14 mouse cellular contexts compared by ENCODE assay signal in the genomic region with DNA sequence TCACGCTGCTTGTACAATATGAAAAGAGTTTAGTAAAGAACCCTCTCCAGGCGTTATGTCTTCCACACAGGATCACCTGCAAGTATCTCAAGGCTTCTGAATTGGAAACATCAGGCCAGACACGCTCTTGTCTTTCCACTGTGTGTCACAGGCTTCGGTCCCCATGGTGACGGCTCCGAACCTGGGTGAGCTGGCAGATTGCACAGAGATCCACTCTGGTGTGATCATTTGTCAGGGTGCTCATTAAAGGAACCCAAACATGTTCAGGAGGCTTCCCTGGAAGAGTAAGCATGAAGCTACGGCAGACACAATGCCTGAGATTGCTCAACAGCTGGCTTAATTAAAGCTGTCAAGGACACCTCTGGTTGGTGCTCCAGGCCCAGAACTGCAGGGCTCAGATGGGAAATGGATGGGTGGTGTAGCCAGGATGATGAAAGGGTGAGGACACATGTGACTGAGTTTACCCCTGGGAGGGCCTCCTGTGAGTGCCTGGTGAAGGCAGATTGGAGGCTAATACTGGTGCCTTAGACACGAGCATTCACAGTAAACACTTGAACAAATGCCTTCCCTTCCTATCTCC.
DNase-seq lines count a peak whose midpoint lies in the region; ATAC-seq and TF ChIP-seq lines count a peak whose summit lies in the region.
"Had no signal": no experiment of that assay in that cellular context is flagged by ENCODE, and none has a peak within 500 bp of the region (broad histone marks: within the 10 kb centered on the region; RNA-seq: fewer than 3 reads in every experiment).

No protein-coding gene starts in this region.

- intact Hi-C loops in gastrocnemius, adult 2 months (cut with DNase I) = no loop called here

- no peak overlapping the region for H3K9ac ChIP-seq in forebrain, embryonic 15.5 days (replicated peaks)
- no peak overlapping the region for H3K9ac ChIP-seq in forebrain, embryonic 13.5 days
- no peak overlapping the region for H3K9ac ChIP-seq in neural tube, embryonic 11.5 days (ENCODE audit: low read length)
- H3K9ac ChIP-seq: kidney, embryonic 15.5 days; liver, postnatal 0 days had no signal

- H3K36me3 ChIP-seq in forebrain, embryonic 15.5 days = no peaks in the 10 kb centered on the region
- H3K36me3 ChIP-seq in forebrain, embryonic 13.5 days (ENCODE audit: poor library complexity, severe bottlenecking) = no peaks in the 10 kb centered on the region
- H3K36me3 ChIP-seq in neural tube, embryonic 11.5 days (ENCODE audit: control insufficient read depth, insufficient read depth, low read length) = no peaks in the 10 kb centered on the region
- H3K36me3 ChIP-seq: kidney, embryonic 15.5 days had no signal

- TF ChIP-seq CTCF in gastrocnemius, adult 2 months (IDR thresholded peaks at IDR 0.05) = no peak

- DNase-seq in neural tube, embryonic 11.5 days (ENCODE audit: low spot score) = peak; percentile 30
- DNase-seq in neural tube, embryonic 10.5 days (ENCODE audit: extremely low spot score, low spot score) = no peak
- peak; percentile 28 to 44 for DNase-seq in layer of hippocampus, postnatal 14 days (ENCODE audit: low spot score in 2 of 2)
- peak; percentile 14 for DNase-seq in right cerebral cortex, postnatal 25 days
- no peak for DNase-seq in B cell, adult 2 months
- DNase-seq in gastrocnemius, adult 2 months = no peak
- DNase-seq: cerebellum, postnatal 14 days; gastrocnemius, postnatal 36 days; heart, postnatal 10 days; liver, postnatal 0 days; thymus, adult 2 months had no signal

- no peak overlapping the region for H3K27ac ChIP-seq in forebrain, embryonic 15.5 days (replicated peaks)
- no peak overlapping the region for H3K27ac ChIP-seq in forebrain, embryonic 13.5 days
- H3K27ac ChIP-seq in neural tube, embryonic 11.5 days (ENCODE audit: low read depth, low read length) = no peak overlapping the region
- H3K27ac ChIP-seq in gastrocnemius, adult 2 months = no peak overlapping the region
- H3K27ac ChIP-seq: kidney, embryonic 15.5 days had no signal

- no peaks in the 10 kb centered on the region for H3K27me3 ChIP-seq in forebrain, embryonic 15.5 days
- no peaks in the 10 kb centered on the region for H3K27me3 ChIP-seq in forebrain, embryonic 13.5 days
- H3K27me3 ChIP-seq in neural tube, embryonic 11.5 days (ENCODE audit: control insufficient read depth, insufficient read depth, low read length) = no peaks in the 10 kb centered on the region
- H3K27me3 ChIP-seq: kidney, embryonic 15.5 days had no signal

- peaks cover 15% of the 10 kb centered on the region for H3K4me1 ChIP-seq in forebrain, embryonic 15.5 days
- H3K4me1 ChIP-seq in forebrain, embryonic 13.5 days = peaks cover 28% of the 10 kb centered on the region
- 0 out of 2 replicates have a peak, but pooled peaks cover 3% of the 10 kb centered on the region for H3K4me1 ChIP-seq in neural tube, embryonic 11.5 days (ENCODE audit: control insufficient read depth, insufficient read depth, low read length)
- H3K4me1 ChIP-seq: kidney, embryonic 15.5 days had no signal

- H3K4me2 ChIP-seq in forebrain, embryonic 15.5 days (replicated peaks) = no peak overlapping the region
- no peak overlapping the region for H3K4me2 ChIP-seq in forebrain, embryonic 13.5 days
- no peak overlapping the region for H3K4me2 ChIP-seq in neural tube, embryonic 11.5 days (ENCODE audit: low read depth)
- H3K4me2 ChIP-seq: kidney, embryonic 15.5 days had no signal

- H3K9me3 ChIP-seq in forebrain, embryonic 15.5 days = no peaks in the 10 kb centered on the region
- no peaks in the 10 kb centered on the region; the same call in 1 of the 2 replicates for H3K9me3 ChIP-seq in forebrain, embryonic 13.5 days (replicated peaks)
- H3K9me3 ChIP-seq in neural tube, embryonic 11.5 days (ENCODE audit: control insufficient read depth, low read length) = no peaks in the 10 kb centered on the region

- H3K4me3 ChIP-seq in forebrain, embryonic 15.5 days = no peak overlapping the region
- no peak overlapping the region for H3K4me3 ChIP-seq in forebrain, embryonic 13.5 days
- no peak overlapping the region for H3K4me3 ChIP-seq in neural tube, embryonic 11.5 days (ENCODE audit: low read depth, low read length)
- H3K4me3 ChIP-seq in gastrocnemius, adult 2 months = no peak overlapping the region
- H3K4me3 ChIP-seq: kidney, embryonic 15.5 days had no signal

- WGBS in forebrain, embryonic 15.5 days = 61% methylated on average over 8 of the region's 8 CpGs
- 61% methylated on average over 8 of the region's 8 CpGs for WGBS in forebrain, embryonic 13.5 days
- WGBS in neural tube, embryonic 11.5 days = 70% methylated on average over 8 of the region's 8 CpGs

- 0 out of 2 replicates have a peak, but pooled peaks have one; percentile 16 for ATAC-seq in forebrain, embryonic 15.5 days (replicated peaks)
- ATAC-seq in forebrain, embryonic 13.5 days = no peak
- ATAC-seq in neural tube, embryonic 11.5 days (ENCODE audit: insufficient read depth, low FRiP score, low TSS enrichment) = no peak
- ATAC-seq: liver, postnatal 0 days had no signal

Comparison
In these comparisons a context has a peak if more than half of its experiments do, and no peak if none do; other contexts are left out.
1. DNase-seq: peak in neural tube, embryonic 11.5 days (single experiment), layer of hippocampus, postnatal 14 days (2 of 2) and right cerebral cortex, postnatal 25 days (single experiment); none in neural tube, embryonic 10.5 days (single experiment), B cell, adult 2 months (0 of 2) and gastrocnemius, adult 2 months (single experiment).